Mouse (Mus musculus): Measurements from ENCODE around the gene Pomp.

Gene Pomp

DNA sequence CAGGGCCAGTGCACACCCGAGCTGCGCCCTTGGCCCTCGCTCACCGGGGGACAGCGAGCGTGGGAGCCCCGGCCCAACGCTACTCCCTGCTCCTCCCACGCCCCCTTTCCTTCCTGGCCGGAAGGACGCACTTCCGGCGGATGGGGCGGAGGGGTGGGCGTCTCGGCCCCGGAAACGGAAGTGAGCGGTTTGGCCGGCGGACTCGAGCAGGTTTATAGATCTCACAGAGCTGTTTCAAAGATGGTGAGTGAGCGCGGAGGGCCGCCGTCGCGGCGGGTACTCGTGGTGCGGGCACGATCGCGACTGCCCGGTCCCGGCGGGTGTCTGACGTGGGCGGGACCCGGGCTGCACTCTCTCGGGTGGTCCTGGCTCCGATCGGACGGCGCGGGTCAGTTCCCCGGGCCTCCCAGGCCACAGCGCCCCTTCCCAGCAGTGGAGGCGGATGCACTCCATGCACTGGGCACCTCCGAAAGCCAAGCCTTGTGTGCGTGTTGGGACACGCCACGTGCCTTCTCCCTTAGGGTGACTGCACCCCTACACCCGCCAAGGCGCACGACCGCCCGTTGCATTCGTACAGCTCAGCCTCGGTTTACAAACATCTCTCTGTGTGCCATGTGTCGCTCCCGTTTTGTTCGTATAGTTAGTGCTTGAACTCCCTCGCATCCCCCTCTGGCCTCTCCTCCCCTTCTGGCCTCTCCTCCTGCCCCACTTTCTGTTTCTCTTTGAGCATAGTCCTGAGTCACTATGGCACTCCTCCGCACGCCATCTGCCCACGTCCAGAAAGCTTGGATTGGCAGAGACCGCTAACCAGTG, at the start of gene Pomp:
Gene Pomp (plus strand): TSS at position 13 of the 813 bp plus-strand sequence.
- ATAC-seq (ENCODE audit: insufficient number of reproducible peaks, low FRiP score, low TSS enrichment): peak; percentile 91

DNA sequence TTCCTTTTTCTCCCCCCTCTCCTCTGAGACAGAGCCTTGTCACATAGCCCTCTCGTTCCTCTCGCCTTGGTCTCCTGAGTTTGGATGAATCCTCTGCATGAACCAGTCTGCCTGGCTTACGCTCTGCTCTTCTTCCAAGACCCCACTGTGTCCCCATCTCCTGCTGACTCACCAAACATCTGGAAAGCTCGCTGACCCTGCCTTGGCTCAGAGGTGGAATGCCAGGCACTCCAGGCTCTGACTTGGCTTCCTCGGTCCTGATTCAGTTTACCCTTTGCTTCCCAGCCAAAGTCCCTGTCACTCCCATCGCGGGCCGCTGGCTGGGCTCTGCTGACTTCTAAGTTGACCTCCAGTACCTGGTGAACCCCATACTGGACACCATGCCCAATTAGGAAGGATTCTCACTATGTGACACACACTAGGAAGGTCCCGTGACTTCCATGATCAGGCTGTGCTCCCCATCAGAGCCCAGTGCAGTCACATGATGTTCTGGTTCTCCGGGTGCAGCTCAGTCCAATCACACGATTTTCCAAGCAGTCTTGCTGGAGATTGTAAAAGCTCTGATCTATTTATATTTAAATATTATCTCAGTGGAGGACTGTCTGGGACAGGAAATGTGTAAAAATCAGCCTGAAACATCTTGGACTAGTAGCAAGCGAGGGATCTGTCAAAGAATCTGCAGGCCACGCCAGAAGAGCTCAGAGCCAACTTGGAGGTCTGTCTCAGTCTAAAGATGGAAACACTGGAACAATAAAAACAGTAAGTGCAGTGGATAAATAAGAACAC, 47.8 kb upstream of the Pomp start:
- no peak for ATAC-seq (ENCODE audit: insufficient number of reproducible peaks, low FRiP score, low TSS enrichment)

- no peak for ATAC-seq (ENCODE audit: insufficient number of reproducible peaks, low FRiP score, low TSS enrichment)
Observed at GRCm38 (mm10) chr5:147814971-147815370, 45.3 kb upstream of the Pomp start.

DNA sequence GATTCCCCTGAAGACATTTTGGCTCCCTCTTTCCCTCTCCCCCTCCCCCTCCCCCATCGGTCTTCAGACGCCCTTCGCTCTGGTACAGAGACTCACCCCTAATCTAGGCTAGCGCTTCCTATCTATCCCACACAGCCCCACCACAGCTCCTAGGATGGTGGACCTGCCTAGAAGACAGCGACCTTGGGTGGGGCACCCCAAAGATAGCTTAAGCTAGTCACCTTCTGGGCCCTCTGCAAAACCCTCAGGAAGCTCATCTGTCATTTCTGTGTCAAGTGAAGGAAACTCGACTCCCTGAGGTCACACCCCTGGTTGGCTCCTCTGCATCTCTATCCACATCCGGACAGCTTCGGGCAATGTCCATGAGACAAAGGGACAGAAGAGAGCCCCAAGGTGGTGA, 44.7 kb upstream of the Pomp start:
- ATAC-seq (ENCODE audit: insufficient number of reproducible peaks, low FRiP score, low TSS enrichment): no peak

- no peak for ATAC-seq (ENCODE audit: insufficient number of reproducible peaks, low FRiP score, low TSS enrichment)
Observed at GRCm38 (mm10) chr5:147816465-147816864, 43.8 kb upstream of the Pomp start.

- no peak for ATAC-seq (ENCODE audit: insufficient number of reproducible peaks, low FRiP score, low TSS enrichment)
Observed at GRCm38 (mm10) chr5:147817747-147818496, 42.3 kb upstream of the Pomp start.

- no peak for ATAC-seq (ENCODE audit: insufficient number of reproducible peaks, low FRiP score, low TSS enrichment)
Observed at GRCm38 (mm10) chr5:147818866-147819265, 41.4 kb upstream of the Pomp start.

GRCm38 (mm10) chr5:147819895-147820294, 40.4 kb upstream of the Pomp start:
- no peak for ATAC-seq (ENCODE audit: insufficient number of reproducible peaks, low FRiP score, low TSS enrichment)

- no peak for ATAC-seq (ENCODE audit: insufficient number of reproducible peaks, low FRiP score, low TSS enrichment)
Observed at GRCm38 (mm10) chr5:147824021-147824605, 36.1 kb upstream of the Pomp start.

- no peak for ATAC-seq (ENCODE audit: insufficient number of reproducible peaks, low FRiP score, low TSS enrichment)
Observed at GRCm38 (mm10) chr5:147825375-147825969, 34.8 kb upstream of the Pomp start.

- no peak for ATAC-seq (ENCODE audit: insufficient number of reproducible peaks, low FRiP score, low TSS enrichment)
Observed at GRCm38 (mm10) chr5:147826091-147826490, 34.2 kb upstream of the Pomp start.

DNA sequence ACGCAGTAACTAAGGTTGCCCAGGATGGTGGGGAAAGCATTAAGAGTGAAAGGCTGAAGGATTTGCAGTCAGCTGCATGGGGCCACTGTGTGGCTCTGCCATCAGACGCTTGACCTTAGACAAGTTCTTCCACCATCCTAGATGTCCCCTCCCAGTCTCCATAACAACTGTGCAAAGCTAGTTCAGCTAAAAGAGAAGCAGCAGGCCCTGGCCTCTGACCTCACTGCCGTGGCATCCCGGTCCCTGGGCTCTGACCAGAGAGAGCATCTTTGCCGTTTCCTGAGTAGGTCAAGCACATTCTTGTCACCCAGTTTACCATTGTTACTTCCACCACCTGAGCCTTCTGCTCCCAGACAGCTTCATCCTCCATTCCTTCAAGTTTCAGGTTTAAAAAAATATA, 33.7 kb upstream of the Pomp start:
- ATAC-seq (ENCODE audit: insufficient number of reproducible peaks, low FRiP score, low TSS enrichment): no peak

DNA sequence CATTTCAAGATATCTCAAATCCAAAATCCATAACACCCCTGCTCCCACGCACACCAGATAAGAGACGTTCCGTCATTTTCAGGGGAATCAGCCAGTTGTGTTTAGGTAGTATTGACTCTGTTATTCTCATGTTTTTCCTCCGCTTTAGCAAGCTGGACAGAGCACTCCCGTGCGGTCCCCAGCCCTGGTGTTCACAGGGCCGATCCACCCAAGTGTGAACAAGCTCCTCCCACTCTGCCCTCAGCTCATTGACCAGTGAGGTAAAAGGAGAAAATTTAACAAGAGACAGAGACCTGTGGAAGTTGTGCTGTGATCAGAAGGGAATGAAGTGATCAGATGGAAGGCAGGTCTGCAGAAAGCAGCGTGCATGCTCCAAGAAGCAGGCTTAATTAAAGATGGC, 31.4 kb upstream of the Pomp start:
- no peak for ATAC-seq (ENCODE audit: insufficient number of reproducible peaks, low FRiP score, low TSS enrichment)

DNA sequence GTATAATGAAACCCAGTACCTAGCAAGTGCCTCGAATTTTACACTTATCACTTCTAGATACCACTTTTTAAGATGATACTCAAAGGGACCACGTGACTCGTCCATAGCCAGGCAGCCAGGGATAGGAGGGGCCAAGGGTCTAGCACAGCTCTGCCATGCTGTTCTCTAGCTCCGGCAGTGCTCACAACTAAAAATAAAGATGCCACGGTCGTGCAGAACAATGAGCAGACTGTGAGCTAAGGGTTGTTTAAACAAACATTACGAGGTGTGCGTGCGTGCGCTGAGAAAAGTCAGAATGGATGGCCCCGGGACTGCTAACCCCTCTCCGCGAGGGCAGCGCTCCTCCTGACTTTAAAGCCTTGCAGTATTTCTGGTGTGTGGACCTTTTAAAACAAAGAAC, 27.4 kb upstream of the Pomp start:
- ATAC-seq (ENCODE audit: insufficient number of reproducible peaks, low FRiP score, low TSS enrichment): no peak

DNA sequence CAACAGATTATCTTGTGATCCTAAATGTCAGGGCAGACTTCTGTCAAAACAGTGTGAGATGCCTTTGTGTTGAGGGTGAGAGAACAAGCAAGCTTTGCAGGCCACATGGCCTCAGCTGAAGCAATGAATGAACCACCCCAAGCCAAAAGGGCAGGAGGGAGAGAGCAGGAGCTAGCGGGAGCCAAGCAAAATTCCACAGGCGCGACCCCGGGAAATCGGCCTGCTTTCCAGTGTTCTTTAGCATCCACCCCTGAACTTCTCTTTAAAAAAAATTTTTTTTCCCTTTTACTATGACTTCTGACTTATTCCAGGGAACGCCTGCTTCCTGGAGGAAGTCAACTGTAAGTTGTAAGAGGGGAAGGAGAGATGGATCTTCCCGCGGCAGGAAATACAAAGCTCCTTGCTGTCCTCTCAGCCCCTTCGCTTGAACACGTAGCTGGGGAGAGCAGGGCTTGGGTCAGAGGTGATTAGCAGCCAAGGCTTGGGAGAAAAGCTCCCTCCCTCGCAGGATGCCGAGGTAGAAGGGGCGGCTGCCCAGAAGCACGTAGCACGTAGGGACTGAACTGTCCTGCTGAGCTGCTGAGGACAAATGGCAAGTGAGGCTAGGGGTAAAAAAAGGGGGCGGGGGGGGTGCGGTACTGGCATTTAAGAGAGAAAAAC, 25.3 kb upstream of the Pomp start:
- ATAC-seq (ENCODE audit: insufficient number of reproducible peaks, low FRiP score, low TSS enrichment): no peak

- ATAC-seq (ENCODE audit: insufficient number of reproducible peaks, low FRiP score, low TSS enrichment): no peak
Observed at GRCm38 (mm10) chr5:147839418-147839817, 20.8 kb upstream of the Pomp start.

- ATAC-seq (ENCODE audit: insufficient number of reproducible peaks, low FRiP score, low TSS enrichment): no peak
Observed at GRCm38 (mm10) chr5:147843340-147843739, 16.9 kb upstream of the Pomp start.

GRCm38 (mm10) chr5:147845319-147845718, 14.9 kb upstream of the Pomp start:
- ATAC-seq (ENCODE audit: insufficient number of reproducible peaks, low FRiP score, low TSS enrichment): no peak

DNA sequence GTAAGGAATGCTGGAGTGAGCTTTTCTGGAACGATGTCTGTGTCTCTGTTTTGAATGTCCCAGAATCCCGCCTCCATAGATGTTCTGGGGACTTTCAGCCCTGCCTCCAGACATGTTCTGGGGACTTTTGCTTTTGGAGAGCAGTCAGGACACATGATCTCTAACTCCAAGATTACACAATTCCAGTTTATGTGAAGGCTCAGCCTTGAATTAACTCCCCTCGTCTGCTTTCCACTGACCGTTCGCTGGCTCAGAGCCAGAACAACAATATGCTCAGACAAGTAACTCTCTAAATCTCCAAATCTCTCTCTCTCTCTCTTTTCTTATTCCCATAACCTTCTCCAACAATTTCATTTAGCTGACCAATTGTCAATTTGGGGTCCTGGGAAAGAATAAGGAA, 12.9 kb upstream of the Pomp start:
- no peak for ATAC-seq (ENCODE audit: insufficient number of reproducible peaks, low FRiP score, low TSS enrichment)
